Mouse (Mus musculus): ENCODE data around the gene Ifitm7.

DNA sequence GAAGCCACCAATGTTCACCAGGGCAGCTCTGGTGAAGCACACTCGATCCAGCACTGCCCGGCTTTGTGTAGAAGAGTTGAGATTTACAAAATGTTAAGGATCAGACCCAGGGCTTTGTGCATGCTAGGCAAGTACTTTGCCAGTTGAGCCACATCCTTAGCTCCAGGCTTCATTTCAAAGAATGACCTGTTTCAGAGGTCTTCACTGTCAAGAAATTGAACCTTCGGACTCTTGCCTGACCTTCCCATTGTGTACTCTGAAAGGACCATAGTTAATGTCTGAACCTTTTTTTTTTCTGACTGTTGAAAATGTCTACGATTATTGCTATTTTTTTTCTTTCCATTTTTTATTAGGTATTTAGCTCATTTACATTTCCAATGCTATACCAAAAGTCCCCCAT is 23.3 kb upstream of the Ifitm7 start:
- TF ChIP-seq POLR2AphosphoS5 (IDR thresholded peaks at IDR 0.05; ENCODE audit: insufficient replicate concordance, low read depth, low read length): no peak
- TF ChIP-seq CTCF (IDR thresholded peaks at IDR 0.05; ENCODE audit: low read depth, low read length): no peak
- TF ChIP-seq TAL1 (conservative IDR thresholded peaks at IDR 0.05; ENCODE audit: low read depth, low read length): no peak
- no peak for TF ChIP-seq GATA2 (IDR thresholded peaks at IDR 0.05; ENCODE audit: borderline replicate concordance, low read depth, low read length)

All from G1E (cell line).